Mouse (Mus musculus) intestine, embryonic 14.5 days (tissue): ENCODE measurements at regions not wholly inside any gene's neighbourhood (a gene's known extent, or its start where the extent isn't known, plus 50 kb on each side); places are given as distances from the start of the nearest gene placed in this dataset.

ENCODE experiments used
- ATAC-seq: fragments of 200-750 bp; cut with Nextera tagmentation; replicated peaks from 2 replicates; pipeline ENCODE4 v1.8.0; 2017; ENCODE audit warnings: low read depth, moderate number of reproducible peaks, moderate TSS enrichment, moderate library complexity; ENCODE audit not compliant: low FRiP score, low TSS enrichment
- DNase-seq: peaks from one replicate; pipeline ENCODE4 v3.0.0-alpha.2; 2018; ENCODE audit warnings: low spot score
- H3K27ac ChIP-seq: fragments of 300-500 bp; sonication (generic); 2 replicates; pipeline ENCODE4 v1.5.1; 2014; ENCODE audit warnings: low read depth, mild to moderate bottlenecking, control low read depth
- H3K27me3 ChIP-seq: fragments of 300-500 bp; sonication (generic); replicated peaks from 2 replicates; pipeline ENCODE4 v1.6.1; 2014; ENCODE audit warnings: low read length, control low read depth; ENCODE audit not compliant: control insufficient read depth, insufficient read depth
- H3K36me3 ChIP-seq: fragments of 300-500 bp; sonication (generic); 2 replicates; pipeline ENCODE4 v1.6.1; 2014; ENCODE audit warnings: low read length, control low read depth; ENCODE audit not compliant: control insufficient read depth, insufficient read depth
- H3K4me1 ChIP-seq: fragments of 300-500 bp; sonication (generic); replicated peaks from 2 replicates; pipeline ENCODE4 v1.6.1; 2014; ENCODE audit warnings: low read length, control low read depth, mixed read lengths; ENCODE audit not compliant: control insufficient read depth, insufficient read depth
- H3K4me2 ChIP-seq: fragments of 300-500 bp; sonication (generic); 2 replicates; pipeline ENCODE4 v1.6.1; 2014; ENCODE audit warnings: low read length
- H3K4me3 ChIP-seq: fragments of 300-500 bp; sonication (generic); 2 replicates; pipeline ENCODE4 v1.5.1; 2014; ENCODE audit warnings: low read depth, low read length, control low read depth, mixed read lengths
- H3K9ac ChIP-seq: fragments of 300-500 bp; sonication (generic); 2 replicates; pipeline ENCODE4 v1.6.1; 2014; ENCODE audit warnings: mild to moderate bottlenecking, low read length
- H3K9me3 ChIP-seq: fragments of 300-500 bp; sonication (generic); 2 replicates; pipeline ENCODE4 v1.6.1; 2016; ENCODE audit warnings: low read length, control low read depth; ENCODE audit not compliant: control insufficient read depth
- whole genome bisulfite sequencing: fragments of 180-500 bp; shearing (Covaris S2); extraction: QIAGEN DNeasy Blood & Tissue Kit; methylation state at CpG from one replicate; pipeline ENCODE4 v1.1.7; 2014; 5-methylcytosine and 5-hydroxymethylcytosine counted together

- H3K27ac ChIP-seq: no peak overlapping the region
- H3K4me3 ChIP-seq: no peak overlapping the region
- H3K4me1 ChIP-seq: peaks cover 14% of the 10 kb centered on the region
- no peak overlapping the region for H3K9ac ChIP-seq
- no peaks in the 10 kb centered on the region for H3K36me3 ChIP-seq
- H3K4me2 ChIP-seq: no peak overlapping the region
- no peak for DNase-seq
- no peak for ATAC-seq
- H3K27me3 ChIP-seq: no peaks in the 10 kb centered on the region
- H3K9me3 ChIP-seq: no peaks in the 10 kb centered on the region
- 81% methylated on average over 4 of the region's 4 CpGs for WGBS
Measured at GRCm38 (mm10) chr7:83075159-83075952, 208.2 kb downstream of the Mex3b start.

GRCm38 (mm10) chr7:83077035-83077918 is 210.1 kb downstream of the Mex3b start:
- Histone ChIP-seq H3K4me2 (peak overlapping the region; percentile 36), H3K9ac (no peak overlapping the region), H3K36me3 (no peaks in the 10 kb centered on the region), H3K4me1 (peaks cover 14% of the 10 kb centered on the region), H3K4me3 (no peak overlapping the region), H3K27me3 (no peaks in the 10 kb centered on the region), H3K9me3 (no peaks in the 10 kb centered on the region), H3K27ac (peak overlapping the region; percentile 70)
- 15% methylated on average over 11 of the region's 11 CpGs for WGBS
- peak; percentile 57 for DNase-seq
- ATAC-seq: peak; percentile 68; the same call in 1 of the 2 replicates

- 19% methylated on average over 4 of the region's 4 CpGs for WGBS
- H3K36me3 ChIP-seq: no peaks in the 10 kb centered on the region
- no peaks in the 10 kb centered on the region for H3K9me3 ChIP-seq
- peak overlapping the region; percentile 36; the same call in 1 of the 2 replicates for H3K4me2 ChIP-seq
- H3K4me3 ChIP-seq: no peak overlapping the region
- no peak for DNase-seq
- no peak for ATAC-seq
- no peaks in the 10 kb centered on the region for H3K27me3 ChIP-seq
- H3K4me1 ChIP-seq: peaks cover 14% of the 10 kb centered on the region
- H3K27ac ChIP-seq: peak overlapping the region; percentile 70
- H3K9ac ChIP-seq: no peak overlapping the region
Measured at GRCm38 (mm10) chr7:83077919-83078265, 210.8 kb downstream of the Mex3b start.

GRCm38 (mm10) chr7:83078695-83079094 is 211.6 kb downstream of the Mex3b start:
- no peaks in the 10 kb centered on the region for H3K36me3 ChIP-seq
- ATAC-seq (no peak), DNase-seq (no peak)
- H3K27ac ChIP-seq: no peak overlapping the region
- no peak overlapping the region for H3K4me2 ChIP-seq
- WGBS: 89% methylated on average over 4 of the region's 4 CpGs
- H3K27me3 ChIP-seq: no peaks in the 10 kb centered on the region
- H3K4me1 ChIP-seq: peaks cover 14% of the 10 kb centered on the region
- no peaks in the 10 kb centered on the region for H3K9me3 ChIP-seq
- no peak overlapping the region for H3K9ac ChIP-seq
- no peak overlapping the region for H3K4me3 ChIP-seq

GRCm38 (mm10) chr7:83079842-83080241 is 212.7 kb downstream of the Mex3b start:
- Histone ChIP-seq H3K4me3 (no peak overlapping the region), H3K9ac (no peak overlapping the region), H3K9me3 (no peaks in the 10 kb centered on the region), H3K36me3 (no peaks in the 10 kb centered on the region), H3K4me2 (no peak overlapping the region), H3K27me3 (no peaks in the 10 kb centered on the region), H3K27ac (no peak overlapping the region), H3K4me1 (peaks cover 14% of the 10 kb centered on the region)
- WGBS: 73% methylated on average over 1 of the region's 1 CpGs
- DNase-seq (no peak), ATAC-seq (no peak)

GRCm38 (mm10) chr7:83084496-83085082 is 217.5 kb downstream of the Mex3b start:
- 83% methylated on average over 6 of the region's 6 CpGs for WGBS
- Histone ChIP-seq H3K27me3 (no peaks in the 10 kb centered on the region), H3K4me2 (no peak overlapping the region), H3K36me3 (no peaks in the 10 kb centered on the region), H3K9ac (no peak overlapping the region), H3K27ac (no peak overlapping the region), H3K9me3 (no peaks in the 10 kb centered on the region), H3K4me1 (0 out of 2 replicates have a peak, but pooled peaks cover 4% of the 10 kb centered on the region), H3K4me3 (no peak overlapping the region)
- DNase-seq: no peak
- no peak for ATAC-seq

GRCm38 (mm10) chr7:83085547-83086158 is 218.5 kb downstream of the Mex3b start:
- H3K27me3 ChIP-seq: no peaks in the 10 kb centered on the region
- H3K27ac ChIP-seq: no peak overlapping the region
- 73% methylated on average over 4 of the region's 4 CpGs for WGBS
- H3K4me1 ChIP-seq: 0 out of 2 replicates have a peak, but pooled peaks cover 4% of the 10 kb centered on the region
- no peak overlapping the region for H3K4me3 ChIP-seq
- no peaks in the 10 kb centered on the region for H3K36me3 ChIP-seq
- no peak overlapping the region for H3K9ac ChIP-seq
- DNase-seq: no peak
- H3K4me2 ChIP-seq: no peak overlapping the region
- ATAC-seq: no peak
- no peaks in the 10 kb centered on the region for H3K9me3 ChIP-seq

- ATAC-seq: no peak
- WGBS: 83% methylated on average over 4 of the region's 4 CpGs
- H3K4me2 ChIP-seq: no peak overlapping the region
Measured at GRCm38 (mm10) chr7:83087408-83087807, 220.3 kb downstream of the Mex3b start.

More at GRCm38 (mm10) chr7:83087408-83087807, 220.3 kb downstream of the Mex3b start:
- Histone ChIP-seq H3K36me3 (no peaks in the 10 kb centered on the region), H3K27me3 (no peaks in the 10 kb centered on the region), H3K4me3 (no peak overlapping the region), H3K9me3 (no peaks in the 10 kb centered on the region), H3K9ac (no peak overlapping the region), H3K4me1 (0 out of 2 replicates have a peak, but pooled peaks cover 4% of the 10 kb centered on the region), H3K27ac (no peak overlapping the region)
- DNase-seq: no peak
